Mouse (Mus musculus): ENCODE data around the gene Col6a3. TPM values are rescaled to one million over a fixed set of nuclear protein-coding genes. Genes with fewer than 3 reads are reported as not detected.

The Col6a3 gene
- polyA plus RNA-seq, 1 experiment, result 235 TPM

- DNase-seq (ENCODE audit: low spot score), result no peak
These were observed 120.4 kb downstream of the Col6a3 start for GRCm38 (mm10) chr1:90723325-90723724.

GRCm38 (mm10) chr1:90722021-90722420 is 121.8 kb downstream of the Col6a3 start:
- no peak for DNase-seq (ENCODE audit: low spot score)

GRCm38 (mm10) chr1:90720610-90721241 is 123.0 kb downstream of the Col6a3 start:
- no peak for DNase-seq (ENCODE audit: low spot score)

GRCm38 (mm10) chr1:90718826-90719550 is 124.8 kb downstream of the Col6a3 start:
- no peak for DNase-seq (ENCODE audit: low spot score)

- no peak for DNase-seq (ENCODE audit: low spot score)
These were observed 127.5 kb downstream of the Col6a3 start for GRCm38 (mm10) chr1:90716258-90716657.

Other genes with a start within 250 kb of the Col6a3 start
- gene Cops8, start 241.0 kb downstream of the Col6a3 start, polyA plus RNA-seq (2012; rRNA removed), result 86.3 and 88.6 TPM in 2 replicates
- gene Mlph, start 71.1 kb upstream of the Col6a3 start, polyA plus RNA-seq (2012; rRNA removed), result 6.0 and 7.2 TPM in 2 replicates
- not detected in 2 replicates for gene Prlh, start 109.1 kb upstream of the Col6a3 start, polyA plus RNA-seq (2012; rRNA removed)
- gene Rab17, start 125.7 kb upstream of the Col6a3 start, polyA plus RNA-seq (2012; rRNA removed), result 4.2 and 6.0 TPM in 2 replicates
- gene Lrrfip1, start 154.8 kb upstream of the Col6a3 start, polyA plus RNA-seq (2012; rRNA removed), result 125 and 127 TPM in 2 replicates